Mouse (Mus musculus): ENCODE measurements around the gene Ptov1. TPM values are rescaled to one million over a fixed set of nuclear protein-coding genes. Genes with fewer than 3 reads are reported as not detected.

Gene Ptov1
- polyA plus RNA-seq, 1 experiment from 2014 or later, result 239 TPM

DNA sequence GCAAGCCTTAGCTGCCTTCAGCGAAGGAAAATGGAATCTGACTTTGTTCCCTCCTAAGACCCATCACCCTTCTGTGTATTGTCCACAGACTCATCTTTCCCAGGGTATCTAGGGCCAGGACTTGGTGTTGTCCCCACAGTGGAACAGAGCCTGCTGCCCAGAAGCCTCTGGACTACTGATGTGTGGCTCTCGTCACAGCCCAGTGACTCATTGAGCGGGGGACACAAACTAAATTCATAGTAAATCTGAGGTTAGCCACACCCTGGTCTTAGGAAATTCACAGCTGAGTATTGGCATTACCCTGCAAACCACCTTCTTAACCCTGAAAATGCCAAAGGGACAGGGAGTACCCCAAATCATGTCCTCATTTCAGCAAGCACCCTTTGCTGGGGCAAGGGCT is 42.8 kb downstream of the Ptov1 start:
- Histone ChIP-seq H3K27ac (no peak overlapping the region), H3K4me2 (replicated peaks) (no peak overlapping the region), H3K9me3 (no peaks in the 10 kb centered on the region), H3K27me3 (replicated peaks) (no peaks in the 10 kb centered on the region), H3K9ac (no peak overlapping the region), H3K4me1 (replicated peaks) (peaks cover 4% of the 10 kb centered on the region; the same call in 1 of the 2 replicates), H3K4me3 (replicated peaks) (no peak overlapping the region), H3K36me3 (peaks cover 32% of the 10 kb centered on the region)
- 85% methylated on average over 3 of the region's 3 CpGs for WGBS
- ATAC-seq, result no peak

DNA sequence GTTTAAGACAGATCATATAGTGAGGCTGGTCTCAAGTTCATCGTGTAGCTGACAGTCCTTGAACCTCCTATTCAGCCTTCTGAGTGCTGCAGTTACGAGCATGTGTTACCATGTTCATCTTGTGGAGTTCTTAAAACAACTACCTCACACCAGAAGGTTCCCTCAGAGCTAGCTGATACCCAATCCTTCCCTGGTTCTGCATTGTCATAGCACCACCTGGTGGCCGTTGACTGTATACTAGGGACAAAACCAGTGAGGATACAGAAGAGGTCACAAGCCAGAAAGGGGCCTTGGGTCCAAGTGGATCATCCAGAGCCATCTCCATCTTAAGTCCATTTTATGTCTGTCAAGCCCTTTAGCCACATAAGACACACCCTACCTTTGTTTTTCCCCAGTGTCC is 44.7 kb downstream of the Ptov1 start:
- no peaks in the 10 kb centered on the region for H3K27me3 ChIP-seq (replicated peaks)
- H3K4me1 ChIP-seq (replicated peaks), result peaks cover 14% of the 10 kb centered on the region; the same call in 1 of the 2 replicates
- ATAC-seq, result peak; percentile 62
- no peak overlapping the region for H3K9ac ChIP-seq
- no peak overlapping the region for H3K4me3 ChIP-seq (replicated peaks)
- 21% methylated on average over 3 of the region's 3 CpGs for WGBS
- H3K9me3 ChIP-seq, result no peaks in the 10 kb centered on the region
- no peak overlapping the region for H3K27ac ChIP-seq
- no peak overlapping the region for H3K4me2 ChIP-seq (replicated peaks)
- peaks cover 16% of the 10 kb centered on the region for H3K36me3 ChIP-seq

DNA sequence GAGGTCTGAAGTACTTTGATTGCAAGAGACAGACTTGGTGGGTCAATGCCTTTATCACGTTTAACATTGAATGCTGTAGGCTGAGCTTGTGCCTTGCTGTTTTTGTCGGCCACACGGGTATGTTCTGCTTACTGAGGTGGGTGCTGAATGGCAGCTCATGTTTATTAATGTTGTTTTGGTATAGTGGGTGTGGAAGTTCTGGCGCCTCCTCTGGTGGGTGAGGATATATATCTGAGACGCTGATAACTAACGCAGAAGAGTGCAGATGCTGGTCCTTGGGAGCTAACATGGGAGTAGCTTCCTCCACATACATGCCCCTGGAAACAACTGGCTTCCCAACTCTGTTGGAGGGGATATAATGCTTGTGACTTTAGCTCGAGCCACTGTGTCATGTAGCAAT is 46.2 kb downstream of the Ptov1 start:
- H3K27ac ChIP-seq, result no peak overlapping the region
- H3K9me3 ChIP-seq, result no peaks in the 10 kb centered on the region
- peaks cover 27% of the 10 kb centered on the region for H3K4me1 ChIP-seq (replicated peaks)
- H3K9ac ChIP-seq, result no peak overlapping the region
- H3K4me2 ChIP-seq (replicated peaks), result no peak overlapping the region
- WGBS, result 38% methylated on average over 7 of the region's 7 CpGs
- H3K27me3 ChIP-seq (replicated peaks), result no peaks in the 10 kb centered on the region
- H3K36me3 ChIP-seq, result peaks cover 4% of the 10 kb centered on the region; the same call in 1 of the 2 replicates
- no peak for ATAC-seq
- no peak overlapping the region for H3K4me3 ChIP-seq (replicated peaks)

DNA sequence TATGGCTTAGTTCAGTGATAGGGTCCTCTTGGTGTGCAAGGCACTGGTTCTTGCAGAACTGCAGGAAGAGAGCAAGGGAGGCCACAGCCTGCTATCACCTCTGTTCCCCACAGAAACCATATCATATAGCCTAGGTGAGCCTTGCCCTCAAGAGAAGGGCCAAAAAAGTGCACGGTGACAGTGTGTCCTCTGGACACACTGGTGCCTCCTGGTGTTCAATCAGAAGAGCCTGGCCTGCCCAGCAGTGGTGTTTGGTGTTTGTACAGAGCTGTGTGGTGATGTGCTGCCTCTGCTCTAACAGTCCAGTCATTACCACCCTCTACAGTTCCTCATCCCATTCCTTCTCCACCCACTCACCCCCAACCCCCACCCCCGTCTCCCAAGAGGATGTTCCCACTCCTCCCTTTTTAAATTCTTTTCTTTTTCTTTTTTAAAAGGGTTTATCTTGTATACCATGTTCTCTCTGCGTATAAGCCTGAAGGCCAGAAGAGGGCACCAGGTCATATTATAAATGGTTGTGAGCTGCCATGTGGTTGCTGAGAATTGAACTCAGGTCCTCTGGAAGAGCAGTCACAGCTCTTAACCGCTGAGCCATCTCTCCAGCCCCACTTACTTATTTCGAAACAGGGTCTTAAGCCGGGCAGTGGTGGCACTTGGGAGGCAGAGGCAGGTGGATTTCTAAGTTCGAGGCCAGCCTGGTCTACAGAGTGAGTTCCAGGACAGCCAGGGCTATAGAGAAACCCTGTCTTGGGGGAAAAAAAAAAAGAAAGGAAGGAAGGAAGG is 47.7 kb downstream of the Ptov1 start:
- Histone ChIP-seq H3K27ac (no peak overlapping the region), H3K4me3 (replicated peaks) (no peak overlapping the region), H3K4me1 (replicated peaks) (peaks cover 38% of the 10 kb centered on the region), H3K9ac (no peak overlapping the region), H3K36me3 (peaks cover 4% of the 10 kb centered on the region; the same call in 1 of the 2 replicates), H3K27me3 (replicated peaks) (no peaks in the 10 kb centered on the region), H3K9me3 (no peaks in the 10 kb centered on the region), H3K4me2 (replicated peaks) (no peak overlapping the region)
- WGBS, result 84% methylated on average over 7 of the region's 7 CpGs
- ATAC-seq, result no peak

DNA sequence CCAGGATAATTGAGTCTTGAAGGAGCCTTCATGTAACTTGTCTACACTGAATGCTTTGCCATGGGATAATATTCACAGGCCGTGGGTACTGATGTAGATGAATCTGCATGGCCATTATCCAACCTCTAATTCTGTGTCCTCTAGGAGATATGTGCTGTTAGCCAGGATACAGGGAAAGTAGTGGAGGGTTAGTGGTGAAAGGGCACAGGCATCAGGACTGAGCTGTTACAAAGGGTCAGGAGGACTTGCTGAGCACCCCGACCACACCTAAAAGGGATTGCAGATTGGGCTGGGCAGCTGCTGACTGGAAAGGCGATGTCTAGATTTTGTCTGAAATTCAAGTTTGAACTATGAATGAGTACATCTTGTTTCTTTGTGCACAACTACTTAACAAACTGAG is 49.1 kb downstream of the Ptov1 start:
- H3K4me2 ChIP-seq (replicated peaks), result no peak overlapping the region
- H3K4me3 ChIP-seq (replicated peaks), result no peak overlapping the region
- ATAC-seq, result no peak
- H3K9ac ChIP-seq, result no peak overlapping the region
- peaks cover under 1% of the 10 kb centered on the region; the same call in 1 of the 2 replicates for H3K36me3 ChIP-seq
- no peaks in the 10 kb centered on the region for H3K9me3 ChIP-seq
- H3K4me1 ChIP-seq (replicated peaks), result peaks cover 38% of the 10 kb centered on the region
- WGBS, result 75% methylated on average over 3 of the region's 3 CpGs
- H3K27ac ChIP-seq, result no peak overlapping the region
- H3K27me3 ChIP-seq (replicated peaks), result no peaks in the 10 kb centered on the region

DNA sequence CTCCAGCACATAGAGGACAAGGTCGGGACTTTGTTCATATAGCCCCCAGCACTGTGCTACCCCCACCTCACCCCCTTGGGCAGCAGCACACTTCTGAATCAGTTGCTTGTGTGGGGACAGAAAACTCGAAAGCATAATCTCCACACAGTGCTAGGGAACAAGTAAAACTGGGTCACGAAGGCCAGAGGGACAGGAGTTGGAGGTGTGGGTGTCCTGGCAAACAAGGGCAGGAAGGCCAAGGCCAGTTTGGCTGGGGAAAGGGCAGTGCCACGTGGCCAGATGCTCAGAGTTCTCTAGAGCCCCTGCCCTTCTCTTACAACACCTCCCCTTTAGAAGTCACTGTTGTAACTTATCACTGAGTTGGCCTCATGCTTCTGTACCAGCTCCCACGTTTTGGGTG is 49.7 kb downstream of the Ptov1 start:
- Histone ChIP-seq H3K9ac (no peak overlapping the region), H3K9me3 (no peaks in the 10 kb centered on the region), H3K4me3 (replicated peaks) (no peak overlapping the region), H3K4me2 (replicated peaks) (peak overlapping the region; percentile 64; the same call in 1 of the 2 replicates), H3K27ac (0 out of 2 replicates have a peak overlapping the region, but pooled peaks have one; percentile 1), H3K27me3 (replicated peaks) (no peaks in the 10 kb centered on the region), H3K4me1 (replicated peaks) (peaks cover 42% of the 10 kb centered on the region), H3K36me3 (no peaks in the 10 kb centered on the region)
- WGBS, result 52% methylated on average over 5 of the region's 5 CpGs
- no peak for ATAC-seq

DNA sequence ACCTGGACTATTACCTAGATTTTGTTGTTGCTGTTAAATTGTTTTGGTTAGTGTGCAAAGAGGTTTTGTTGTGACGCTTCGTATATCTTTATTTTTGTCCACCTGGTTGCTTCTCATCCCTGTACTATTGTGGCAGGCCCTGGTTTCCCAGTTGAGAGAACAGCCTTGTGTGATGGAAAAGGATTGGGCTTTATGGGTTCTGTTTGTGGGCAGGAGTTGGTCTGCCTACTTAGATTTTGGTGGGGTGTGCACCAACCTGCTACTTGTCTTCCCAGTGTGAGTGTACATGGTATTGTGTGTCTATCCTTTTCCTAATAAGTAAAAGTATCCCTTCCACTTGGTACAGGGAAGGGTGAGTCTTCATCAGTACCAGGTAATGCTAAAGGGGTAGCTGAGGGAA is 50.2 kb downstream of the Ptov1 start:
- Histone ChIP-seq H3K27me3 (replicated peaks) (no peaks in the 10 kb centered on the region), H3K4me1 (replicated peaks) (peaks cover 44% of the 10 kb centered on the region), H3K27ac (0 out of 2 replicates have a peak overlapping the region, but pooled peaks have one; percentile 1), H3K9me3 (no peaks in the 10 kb centered on the region), H3K4me3 (replicated peaks) (peak overlapping the region; percentile 71; the same call in 1 of the 2 replicates), H3K4me2 (replicated peaks) (peak overlapping the region; percentile 64), H3K36me3 (no peaks in the 10 kb centered on the region), H3K9ac (no peak overlapping the region)
- WGBS, result 80% methylated on average over 2 of the region's 2 CpGs
- ATAC-seq, result no peak

DNA sequence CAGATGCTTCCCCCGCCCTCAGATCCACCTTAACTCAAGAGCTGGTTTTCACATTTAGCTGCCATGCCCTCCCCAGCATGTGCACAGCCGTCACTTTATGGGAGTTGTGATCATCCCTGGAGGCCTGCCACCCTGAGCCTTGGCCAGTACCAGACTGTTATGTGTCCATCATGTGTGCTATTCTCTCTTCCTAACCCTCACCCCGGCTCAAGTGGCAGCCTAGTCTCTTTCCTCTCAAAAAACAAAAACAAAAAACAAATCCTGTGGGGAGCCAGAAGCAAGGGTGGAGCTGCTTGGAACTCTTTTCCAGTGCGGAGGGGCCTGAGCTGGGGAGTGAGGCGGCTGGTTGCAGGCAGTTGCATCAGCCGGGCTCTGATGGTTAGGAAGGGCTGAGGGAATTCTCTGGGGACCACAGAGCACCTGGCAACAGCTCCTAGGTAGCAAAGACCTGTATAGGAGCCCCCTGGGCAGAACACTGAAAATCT is 50.8 kb downstream of the Ptov1 start:
- ATAC-seq, result no peak
- H3K27me3 ChIP-seq (replicated peaks), result no peaks in the 10 kb centered on the region
- no peaks in the 10 kb centered on the region for H3K9me3 ChIP-seq
- peak overlapping the region; percentile 71 for H3K4me3 ChIP-seq (replicated peaks)
- 0 out of 2 replicates have a peak overlapping the region, but pooled peaks have one; percentile 96 for H3K27ac ChIP-seq
- no peaks in the 10 kb centered on the region for H3K36me3 ChIP-seq
- H3K9ac ChIP-seq, result peak overlapping the region; percentile 42
- H3K4me2 ChIP-seq (replicated peaks), result peak overlapping the region; percentile 64
- peaks cover 44% of the 10 kb centered on the region for H3K4me1 ChIP-seq (replicated peaks)
- 34% methylated on average over 6 of the region's 6 CpGs for WGBS

DNA sequence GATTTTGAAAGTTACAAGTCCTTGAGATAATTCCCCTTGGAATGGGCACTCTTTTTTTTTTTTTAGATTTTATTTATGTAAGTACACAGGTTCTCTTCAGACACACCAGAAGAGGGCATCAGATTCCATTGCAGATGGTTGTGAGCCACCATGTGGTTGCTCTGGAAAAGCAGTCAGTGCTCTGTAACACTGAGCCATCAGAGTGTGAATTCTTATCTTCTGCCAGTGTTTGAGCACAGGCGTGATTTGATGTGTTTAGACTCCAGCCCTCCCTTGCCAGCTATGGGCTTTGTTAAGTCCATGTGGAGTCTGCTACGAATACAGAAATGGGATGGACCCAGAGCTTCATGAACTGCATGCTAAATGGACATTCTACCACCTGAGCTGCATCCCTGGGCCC is 51.4 kb downstream of the Ptov1 start:
- WGBS, result 16% methylated on average over 2 of the region's 2 CpGs
- H3K36me3 ChIP-seq, result no peaks in the 10 kb centered on the region
- peak overlapping the region; percentile 71 for H3K4me3 ChIP-seq (replicated peaks)
- H3K4me2 ChIP-seq (replicated peaks), result peak overlapping the region; percentile 64
- H3K9me3 ChIP-seq, result no peaks in the 10 kb centered on the region
- peaks cover 43% of the 10 kb centered on the region for H3K4me1 ChIP-seq (replicated peaks)
- no peaks in the 10 kb centered on the region for H3K27me3 ChIP-seq (replicated peaks)
- peak overlapping the region; percentile 96 for H3K27ac ChIP-seq
- no peak for ATAC-seq
- H3K9ac ChIP-seq, result peak overlapping the region; percentile 42; the same call in 1 of the 2 replicates

DNA sequence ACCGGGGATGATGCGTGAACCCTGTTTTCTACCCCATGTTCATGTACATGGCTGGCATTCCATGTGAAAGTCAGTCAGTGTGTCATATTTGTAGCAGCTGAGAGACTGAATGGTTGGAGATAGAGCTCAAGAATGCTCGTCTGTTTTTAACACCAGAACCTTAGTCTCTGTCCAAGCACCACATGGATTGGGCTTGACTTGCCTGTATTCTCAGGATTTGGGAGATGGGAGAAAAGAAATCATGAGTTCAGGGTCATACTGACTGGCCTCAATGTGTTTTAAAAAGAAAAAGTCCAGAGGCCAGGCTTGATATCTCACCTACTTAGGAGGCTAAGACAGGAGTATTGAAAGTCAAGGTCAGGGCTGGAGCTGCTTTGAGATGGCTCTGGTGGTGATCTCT is 52.1 kb downstream of the Ptov1 start:
- Histone ChIP-seq H3K36me3 (no peaks in the 10 kb centered on the region), H3K27ac (peak overlapping the region; percentile 96), H3K9ac (peak overlapping the region; percentile 86), H3K9me3 (no peaks in the 10 kb centered on the region), H3K4me3 (replicated peaks) (peak overlapping the region; percentile 71), H3K27me3 (replicated peaks) (no peaks in the 10 kb centered on the region), H3K4me1 (replicated peaks) (peaks cover 40% of the 10 kb centered on the region), H3K4me2 (replicated peaks) (peak overlapping the region; percentile 64)
- no peak for ATAC-seq
- WGBS, result 17% methylated on average over 3 of the region's 3 CpGs

DNA sequence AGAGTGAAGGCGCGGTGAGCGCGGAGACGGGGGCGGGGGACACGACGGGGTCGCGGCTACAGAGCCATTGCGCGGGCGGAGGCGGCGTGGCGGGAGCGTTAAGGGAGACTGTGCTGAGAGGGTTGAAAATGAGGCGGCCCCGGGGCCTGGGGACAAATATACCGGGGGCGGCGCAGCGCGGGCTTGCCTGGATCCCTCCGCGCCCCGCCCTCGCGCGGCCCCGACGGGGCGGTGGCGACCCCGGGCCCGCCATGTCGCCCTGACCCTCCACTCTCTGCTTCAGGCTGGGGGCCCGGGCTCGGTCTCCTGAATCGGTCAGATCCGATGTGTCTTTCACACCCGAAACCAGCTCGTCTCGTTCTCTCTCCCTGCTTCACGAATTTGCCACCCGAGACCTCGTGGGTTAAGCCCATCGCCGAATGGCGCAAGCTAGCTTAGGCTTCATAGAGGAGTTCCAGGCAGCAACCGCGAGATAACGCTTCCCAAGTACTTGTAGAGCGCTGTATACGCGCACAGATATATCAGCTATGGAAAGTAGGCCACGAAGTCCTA is 53.0 kb downstream of the Ptov1 start, which contains the start of gene Atf5:
Gene Atf5 (minus strand): TSS at position 189 of the 552 bp plus-strand sequence.
- WGBS, result under 1% methylated on average over 57 of the region's 57 CpGs
- H3K27me3 ChIP-seq (replicated peaks), result no peaks in the 10 kb centered on the region
- H3K27ac ChIP-seq, result peak within 1 kb of the TSS; percentile 96
- ATAC-seq, result peak; percentile 60
- peak within 1 kb of the TSS; percentile 64 for H3K4me2 ChIP-seq (replicated peaks)
- peak within 1 kb of the TSS; percentile 86 for H3K9ac ChIP-seq
- H3K9me3 ChIP-seq, result no peaks in the 10 kb centered on the region
- H3K4me1 ChIP-seq (replicated peaks), result peaks cover 37% of the 10 kb centered on the region
- peak within 1 kb of the TSS; percentile 71 for H3K4me3 ChIP-seq (replicated peaks)
- 0 out of 2 replicates have a peak, but pooled peaks cover 1% of the 10 kb centered on the region for H3K36me3 ChIP-seq

DNA sequence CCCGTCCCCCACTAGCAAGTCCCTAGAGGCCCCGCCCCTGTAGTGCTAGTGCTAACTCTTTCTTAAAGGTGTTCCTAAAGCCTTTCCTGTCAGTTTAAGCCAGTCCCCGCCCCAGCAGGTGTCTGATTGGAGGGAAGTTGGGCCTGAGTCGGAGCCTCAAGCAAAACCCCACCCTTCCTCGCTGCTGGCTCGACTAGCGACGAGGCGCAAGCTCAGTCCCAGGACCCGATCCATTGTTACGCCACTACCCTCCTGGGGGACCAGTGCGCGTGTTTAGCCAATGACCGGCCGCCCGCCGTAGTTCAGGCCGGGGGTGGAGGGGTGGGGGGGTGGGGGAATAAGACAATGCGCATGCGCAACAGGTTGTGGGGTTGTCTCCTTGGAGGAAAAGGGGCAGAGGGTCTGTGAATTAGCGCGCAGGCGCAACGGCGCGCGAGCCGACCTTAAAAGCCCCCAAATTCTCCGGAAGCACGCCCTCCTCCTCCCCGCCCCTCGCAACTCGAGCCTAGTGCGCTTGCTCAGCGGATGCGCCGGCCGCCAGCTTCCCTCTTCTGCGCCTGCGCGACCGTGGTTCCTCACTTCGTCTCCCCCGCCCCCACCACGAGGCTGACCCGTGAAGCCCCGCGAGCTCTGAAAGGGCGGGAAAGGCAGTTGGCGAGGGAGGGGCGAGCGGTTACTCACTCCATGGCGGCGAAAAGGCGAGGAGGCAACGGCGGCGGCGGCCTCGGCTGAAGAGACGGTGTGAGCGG is 53.7 kb downstream of the Ptov1 start, which contains the start of the genes Nup62 and Il4i1:
Gene Nup62 (plus strand): TSS at position 368 of the 749 bp plus-strand sequence.
Gene Il4i1 (plus strand): TSS at position 667 of the 749 bp plus-strand sequence.
- under 1% methylated on average over 57 of the region's 62 CpGs for WGBS
- H3K4me1 ChIP-seq (replicated peaks), result peaks cover 34% of the 10 kb centered on the region
- no peaks in the 10 kb centered on the region for H3K9me3 ChIP-seq

More for the DNA sequence above, 53.7 kb downstream of the Ptov1 start, which contains the start of the genes Nup62 and Il4i1:
- H3K4me3 ChIP-seq (replicated peaks), result peak within 1 kb of the TSS; percentile 71
- H3K27ac ChIP-seq, result peak within 1 kb of the TSS; percentile 96
- peak within 1 kb of the TSS; percentile 86 for H3K9ac ChIP-seq
- no peaks in the 10 kb centered on the region for H3K27me3 ChIP-seq (replicated peaks)
- peak; percentile 95 for ATAC-seq
- H3K4me2 ChIP-seq (replicated peaks), result peak within 1 kb of the TSS; percentile 64
- 0 out of 2 replicates have a peak, but pooled peaks cover 5% of the 10 kb centered on the region for H3K36me3 ChIP-seq

Data from intestine, embryonic 15.5 days (tissue).